Mouse (Mus musculus): Measurements from ENCODE around the gene Gm21988.

The Gm21988 gene

GRCm38 (mm10) chr11:70239541-70240279, at the start of gene Gm21988, which contains the start of gene Rnasek:
Gene Gm21988 (minus strand): TSS chr11:70239830.
Gene Rnasek (minus strand): TSS chr11:70239842.
- peak; percentile 83 to 90 for DNase-seq (ENCODE audit: low spot score in 2 of 2)

GRCm38 (mm10) chr11:70289236-70289635, 49.6 kb upstream of the Gm21988 start:
- peak in 1 of 2 experiments; percentile 20 for DNase-seq (ENCODE audit: low spot score in 2 of 2)

DNA sequence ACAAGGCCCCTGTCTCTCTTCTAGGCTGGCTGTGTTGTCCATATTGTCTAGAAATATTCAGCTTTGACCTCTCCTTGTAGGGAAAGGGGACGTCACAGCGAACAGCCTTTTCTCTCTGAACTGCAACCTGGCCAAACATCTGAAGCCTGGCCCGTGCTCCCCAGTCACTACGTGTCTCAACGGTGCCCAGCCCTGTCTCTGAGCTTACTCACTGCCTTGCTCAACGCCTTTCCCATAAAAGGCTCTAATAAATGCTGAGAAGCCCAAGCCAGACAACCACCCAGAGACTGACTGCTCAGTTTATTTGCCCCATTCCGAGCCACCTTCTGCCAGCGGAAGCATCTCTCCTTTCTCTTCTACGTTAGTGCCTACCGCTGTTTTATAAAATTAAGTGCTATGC, 48.5 kb upstream of the Gm21988 start:
- no peak for DNase-seq (ENCODE audit: low spot score in 2 of 2)

GRCm38 (mm10) chr11:70285686-70286085, 46.1 kb upstream of the Gm21988 start:
- no peak for DNase-seq (ENCODE audit: low spot score in 2 of 2)

GRCm38 (mm10) chr11:70284757-70285156, 45.1 kb upstream of the Gm21988 start:
- no peak for DNase-seq (ENCODE audit: low spot score in 2 of 2)

DNA sequence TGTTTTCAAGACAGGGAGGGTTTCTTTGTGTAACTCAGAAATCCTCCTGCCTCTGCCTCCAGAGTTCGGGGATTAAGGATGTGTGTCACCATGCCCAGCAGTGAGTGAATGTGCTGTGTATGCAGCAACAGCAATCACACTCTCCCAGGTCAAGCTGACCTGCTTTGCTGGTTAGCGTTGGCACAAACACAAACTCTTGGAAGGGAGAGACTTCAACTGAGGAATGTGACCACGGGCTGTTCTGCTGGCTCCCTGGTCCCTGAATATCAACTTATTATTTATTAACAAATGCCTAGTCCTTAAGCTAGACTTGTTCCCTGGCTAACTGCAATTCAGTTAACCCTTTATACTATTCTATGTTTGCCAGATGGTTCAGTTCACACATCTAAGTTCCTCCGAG, 44.0 kb upstream of the Gm21988 start:
- DNase-seq (ENCODE audit: low spot score in 2 of 2), result no peak

- DNase-seq (ENCODE audit: low spot score in 2 of 2), result peak in 1 of 2 experiments; percentile 42
These were observed 40.8 kb upstream of the Gm21988 start for GRCm38 (mm10) chr11:70280441-70280840.

GRCm38 (mm10) chr11:70278961-70279360, 39.3 kb upstream of the Gm21988 start:
- no peak for DNase-seq (ENCODE audit: low spot score in 2 of 2)

- DNase-seq (ENCODE audit: low spot score in 2 of 2), result no peak
These were observed 32.0 kb upstream of the Gm21988 start for GRCm38 (mm10) chr11:70271641-70272040.

DNA sequence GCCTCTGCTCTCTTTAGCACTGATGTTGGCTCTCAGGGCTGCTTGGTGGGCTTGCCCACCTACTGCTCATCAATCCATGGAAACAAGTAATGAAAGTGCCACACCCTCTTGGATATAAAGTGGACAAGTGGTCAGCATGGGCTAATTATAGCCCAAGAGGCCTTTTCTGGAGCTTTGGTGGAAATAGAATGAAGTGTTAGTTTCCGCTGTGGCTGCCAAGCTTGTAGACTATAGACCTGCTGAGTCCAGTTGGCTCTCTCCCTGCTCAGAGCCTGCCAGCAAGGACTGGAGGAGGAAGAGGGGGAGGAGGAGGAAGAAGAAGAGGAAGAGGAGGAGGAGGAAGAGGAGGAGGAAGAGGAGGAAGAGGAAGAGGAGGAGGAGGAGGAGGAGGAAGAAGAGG, 26.8 kb upstream of the Gm21988 start:
- DNase-seq (ENCODE audit: low spot score in 2 of 2), result no peak

GRCm38 (mm10) chr11:70265819-70266218, 26.2 kb upstream of the Gm21988 start:
- no peak for DNase-seq (ENCODE audit: low spot score in 2 of 2)

DNA sequence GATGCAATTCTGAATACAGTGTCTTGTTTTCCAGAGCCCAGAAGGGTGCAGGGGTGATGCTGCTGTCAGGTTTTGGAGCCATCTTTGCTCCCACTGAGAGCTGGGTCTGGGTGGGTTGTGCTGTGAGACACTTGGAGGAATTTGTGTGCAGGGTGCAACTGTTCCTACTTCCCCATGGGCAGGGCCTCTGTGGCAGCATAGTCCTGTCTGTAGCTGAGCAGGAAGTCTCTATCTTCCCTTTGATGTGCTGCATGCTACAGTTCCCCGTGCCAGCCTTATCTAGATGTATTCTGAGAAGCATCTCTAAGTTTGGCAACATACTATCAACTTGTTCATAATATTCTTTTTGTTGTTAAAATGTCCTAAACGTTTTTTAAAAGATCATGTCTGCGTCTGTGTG, 25.6 kb upstream of the Gm21988 start:
- no peak for DNase-seq (ENCODE audit: low spot score in 2 of 2)

DNA sequence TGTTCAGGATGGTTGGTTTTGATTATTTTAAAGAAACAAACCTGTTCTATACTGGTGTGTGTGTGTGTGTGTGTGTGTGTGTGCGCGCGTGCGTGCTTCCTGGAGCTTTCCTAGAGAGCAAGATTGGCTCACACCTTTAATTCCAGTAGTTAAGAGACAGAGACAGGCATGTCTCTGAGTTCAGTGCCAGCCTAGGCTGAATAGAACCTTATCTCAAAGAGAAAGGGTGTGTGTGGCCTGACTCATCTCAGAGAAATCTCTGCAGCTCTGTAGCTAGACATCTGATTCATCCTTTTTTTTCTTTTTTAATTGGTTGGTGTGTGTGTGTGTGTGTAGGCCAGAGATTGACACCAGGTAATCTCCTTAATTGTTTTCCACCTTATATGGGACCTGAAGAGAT, 19.4 kb upstream of the Gm21988 start:
- DNase-seq (ENCODE audit: low spot score in 2 of 2), result no peak

- DNase-seq (ENCODE audit: low spot score in 2 of 2), result no peak
These were observed 15.4 kb upstream of the Gm21988 start, which contains the start of gene Alox12 for GRCm38 (mm10) chr11:70254931-70255531. Gene Alox12 (minus strand): TSS chr11:70255353.

DNA sequence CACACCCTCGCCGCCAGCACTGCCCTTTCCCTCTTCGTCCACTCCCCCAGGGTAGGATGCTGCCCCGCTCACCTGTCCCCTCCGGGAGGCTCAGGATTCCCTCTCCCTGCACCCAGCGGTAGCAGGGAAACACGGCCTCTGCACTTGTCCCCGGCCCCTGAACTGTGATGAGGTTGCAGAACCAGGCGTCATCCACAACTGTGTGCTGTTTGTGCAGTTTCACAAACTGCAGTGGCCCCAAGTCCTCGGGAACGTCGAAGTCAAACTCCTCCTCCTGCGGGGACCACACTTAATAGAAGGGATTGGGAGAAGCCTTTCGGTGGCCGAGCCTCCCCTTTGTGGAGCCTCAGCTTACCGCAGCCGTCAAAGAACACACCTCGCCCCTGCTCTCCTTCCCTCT, 14.7 kb upstream of the Gm21988 start:
- DNase-seq (ENCODE audit: low spot score in 2 of 2), result no peak

GRCm38 (mm10) chr11:70251853-70252252, 12.2 kb upstream of the Gm21988 start:
- DNase-seq (ENCODE audit: low spot score in 2 of 2), result no peak

DNA sequence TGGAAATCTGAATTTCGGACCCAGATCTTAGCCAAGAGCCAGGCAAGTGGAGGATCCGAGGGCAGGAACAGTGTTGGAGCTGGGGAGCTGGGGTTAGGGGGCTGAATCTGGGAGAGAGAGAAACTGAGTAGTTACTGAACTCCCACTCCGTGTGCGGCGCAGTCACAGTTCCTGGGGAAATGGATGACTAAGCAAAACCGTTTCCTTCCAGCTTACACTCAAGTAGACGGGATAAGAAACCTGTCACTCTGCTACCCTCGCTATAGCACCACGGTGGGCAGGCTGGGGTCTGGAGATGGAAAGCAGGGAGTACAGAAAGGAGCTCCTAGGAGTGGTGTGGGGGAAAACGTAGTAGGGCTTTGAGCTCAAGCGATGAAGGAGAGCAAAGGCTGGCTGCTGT, 10.5 kb upstream of the Gm21988 start:
- DNase-seq (ENCODE audit: low spot score in 2 of 2), result no peak

GRCm38 (mm10) chr11:70247136-70247845, 7.7 kb upstream of the Gm21988 start:
- DNase-seq (ENCODE audit: low spot score in 2 of 2), result peak; percentile 61 to 82

- no peak for DNase-seq (ENCODE audit: low spot score in 2 of 2)
These were observed 3.0 kb upstream of the Gm21988 start for GRCm38 (mm10) chr11:70242591-70242990.

- peak in 1 of 2 experiments; percentile 52 for DNase-seq (ENCODE audit: low spot score in 2 of 2)
These were observed 814 bp downstream of the Gm21988 start for GRCm38 (mm10) chr11:70238591-70239440.

- DNase-seq (ENCODE audit: low spot score in 2 of 2), result peak; percentile 99
These were observed 2.0 kb downstream of the Gm21988 start, which contains the start of gene 0610010K14Rik for GRCm38 (mm10) chr11:70237457-70238167. Gene 0610010K14Rik (minus strand): TSS chr11:70237914.
